Mouse (Mus musculus) natural killer cell, adult 2 months (primary cell): Measurements from ENCODE around the gene Iqgap3.

ENCODE experiments used
- DNase-seq, 2 experiments: peaks; one replicate each; pipeline ENCODE4 v3.0.0; 2022; ENCODE audit warnings: low spot score in 2 of 2

The Iqgap3 gene

GRCm38 (mm10) chr3:88081345-88082223 is at the start of gene Iqgap3:
Iqgap3 (plus strand) TSS chr3:88081971.
- DNase-seq, result peak; percentile 46 to 70

DNA sequence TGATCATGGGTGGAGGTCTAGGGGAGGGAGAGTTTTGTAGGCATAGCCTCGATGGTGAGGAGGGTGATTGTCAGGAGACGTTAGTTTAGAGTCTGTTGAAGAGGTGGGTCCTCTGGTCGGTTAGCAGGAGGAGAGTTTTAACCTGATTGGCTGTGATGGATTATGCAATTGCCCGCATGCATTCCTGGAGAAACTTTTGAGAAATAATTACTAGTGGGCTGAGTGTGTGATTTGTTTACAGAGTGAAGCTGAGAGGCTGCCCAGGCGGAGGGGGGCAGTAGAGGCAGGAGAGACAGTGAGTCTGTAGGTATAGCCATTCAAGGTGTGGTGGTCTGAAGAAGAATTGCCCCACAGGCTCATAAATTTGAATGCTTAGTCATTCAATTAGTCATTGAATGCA is 48.3 kb upstream of the Iqgap3 start:
- DNase-seq, result no peak

GRCm38 (mm10) chr3:88035561-88036293 is 46.0 kb upstream of the Iqgap3 start:
- no peak for DNase-seq

GRCm38 (mm10) chr3:88042661-88043421 is 38.9 kb upstream of the Iqgap3 start, which contains the start of gene Gpatch4:
Gpatch4 (plus strand) TSS chr3:88043108.
- DNase-seq, result peak; percentile 80 to 86

GRCm38 (mm10) chr3:88049532-88049931 is 32.2 kb upstream of the Iqgap3 start:
- no peak for DNase-seq

GRCm38 (mm10) chr3:88057030-88057429 is 24.7 kb upstream of the Iqgap3 start:
- no peak for DNase-seq

DNA sequence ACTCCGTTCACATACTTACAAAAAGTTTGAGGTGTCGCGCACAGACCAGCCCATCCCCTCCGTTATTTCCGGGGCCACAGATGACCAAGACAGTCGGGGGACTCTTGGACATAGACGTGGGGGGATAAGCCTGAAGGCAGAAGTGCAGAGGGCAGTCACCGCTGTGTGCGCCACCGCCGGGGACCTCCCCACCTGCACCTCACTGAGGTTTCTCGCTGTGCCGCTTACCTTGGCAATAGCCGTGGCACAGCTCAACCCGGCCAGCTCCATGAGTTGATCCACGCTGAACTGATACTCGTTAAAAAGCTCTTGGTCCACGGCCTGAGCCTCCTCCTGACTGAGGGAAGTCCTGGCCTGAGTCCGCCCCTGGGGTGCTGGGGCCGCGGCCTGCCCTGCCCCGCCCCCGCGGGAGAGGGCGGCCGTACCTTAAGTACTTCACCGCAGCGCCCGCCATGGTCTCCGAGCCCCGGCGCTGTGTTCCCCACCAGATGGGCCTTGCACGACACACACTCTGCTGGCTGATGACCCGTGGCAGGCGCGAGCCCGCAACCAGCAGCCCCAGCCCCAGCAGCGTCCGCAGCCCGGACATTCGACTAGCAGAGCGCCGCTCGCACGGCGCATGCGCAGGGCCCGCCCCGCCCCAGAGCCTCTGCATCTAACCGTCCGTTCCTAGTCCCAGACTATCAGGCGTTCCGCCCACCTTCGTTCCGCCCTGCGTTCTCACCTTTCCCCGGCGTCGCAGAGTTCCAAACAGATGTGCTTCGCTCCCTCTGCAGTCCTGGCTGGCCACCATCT is 23.7 kb upstream of the Iqgap3 start, which contains the start of gene Naxe:
Gene Naxe (minus strand): TSS at position 594 of the 795 bp plus-strand sequence.
- DNase-seq, result peak; percentile 80 to 83

DNA sequence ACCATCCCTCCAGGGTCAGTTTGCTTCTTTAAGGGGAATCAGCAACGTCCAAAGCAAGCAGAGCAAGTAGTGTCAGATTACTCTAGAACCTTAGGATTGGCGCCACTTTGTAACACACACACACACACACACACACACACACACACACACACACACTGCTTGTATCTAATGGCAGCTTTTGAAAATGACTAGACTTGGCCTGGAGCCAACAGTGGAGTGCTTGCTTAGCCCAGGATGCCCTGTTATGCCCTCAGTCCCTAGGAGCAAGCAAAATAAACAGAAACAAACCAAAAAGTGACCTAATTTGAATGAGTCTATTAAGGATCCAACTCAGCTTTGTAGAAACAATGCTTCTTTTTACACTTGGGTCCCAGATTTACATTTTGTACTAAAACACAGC is 13.4 kb upstream of the Iqgap3 start:
- no peak for DNase-seq

DNA sequence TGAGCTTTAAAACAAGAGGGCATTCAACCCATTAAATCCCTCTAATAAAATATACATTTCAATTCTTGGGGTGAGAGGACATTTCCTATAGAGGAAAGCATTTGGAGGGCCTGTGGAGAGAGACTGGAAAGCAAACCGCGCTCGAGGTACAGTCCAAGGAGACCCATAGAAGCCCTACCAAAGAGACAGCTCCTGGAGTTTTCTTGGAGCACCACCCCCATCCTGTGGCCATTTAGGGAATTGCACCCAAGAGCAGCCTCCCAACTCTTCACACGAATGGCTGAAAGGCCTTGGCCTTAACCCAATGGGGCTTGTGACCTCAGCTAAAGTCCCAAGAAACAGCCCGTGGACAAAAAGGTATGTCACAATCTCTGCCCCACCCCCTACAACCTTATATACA is 10.0 kb upstream of the Iqgap3 start:
- DNase-seq, result peak; percentile 71 to 82

- DNase-seq, result no peak
Measured at GRCm38 (mm10) chr3:88073631-88074030, 8.1 kb upstream of the Iqgap3 start.

DNA sequence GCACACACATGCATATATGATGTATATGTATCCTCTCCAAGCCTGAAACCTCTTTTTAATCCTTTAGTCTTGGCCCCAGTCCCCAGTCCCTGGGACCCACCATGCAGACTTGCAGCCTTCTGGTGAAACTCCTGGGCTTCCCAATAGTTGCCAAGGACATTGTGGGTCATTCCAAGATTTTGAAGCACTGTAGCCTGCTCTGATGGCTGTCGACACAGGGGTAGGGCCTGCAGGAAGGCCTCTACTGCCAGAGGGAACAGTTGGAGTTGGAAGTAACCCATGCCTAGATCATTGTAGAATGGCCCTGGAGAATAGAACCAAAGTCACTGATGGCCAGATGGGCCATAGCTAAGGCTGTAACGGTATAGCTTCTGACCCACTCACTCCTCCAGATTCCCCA is 7.4 kb upstream of the Iqgap3 start:
- no peak for DNase-seq

DNA sequence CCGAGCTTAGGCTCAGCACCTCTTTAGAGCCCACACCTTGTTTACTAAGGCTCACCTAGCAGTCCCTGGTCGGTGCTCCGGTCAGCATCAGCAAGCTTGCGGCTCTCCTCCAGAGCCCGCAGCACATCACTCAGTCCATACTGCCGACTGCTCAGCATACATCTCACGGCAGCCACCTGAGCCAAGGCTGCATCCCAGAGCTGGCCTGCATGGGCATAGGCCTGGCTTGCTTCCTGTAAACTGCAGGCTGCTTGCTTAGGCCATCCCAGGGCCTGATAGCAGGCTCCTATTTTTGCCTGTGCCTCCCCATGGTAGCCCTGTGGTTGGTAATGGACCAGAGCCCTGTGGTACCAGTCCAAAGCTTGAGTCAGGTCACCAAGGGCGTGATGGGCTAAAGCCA is 7.0 kb upstream of the Iqgap3 start:
- DNase-seq, result no peak

- no peak for DNase-seq
Measured at GRCm38 (mm10) chr3:88077441-88077840, 4.3 kb upstream of the Iqgap3 start.

DNA sequence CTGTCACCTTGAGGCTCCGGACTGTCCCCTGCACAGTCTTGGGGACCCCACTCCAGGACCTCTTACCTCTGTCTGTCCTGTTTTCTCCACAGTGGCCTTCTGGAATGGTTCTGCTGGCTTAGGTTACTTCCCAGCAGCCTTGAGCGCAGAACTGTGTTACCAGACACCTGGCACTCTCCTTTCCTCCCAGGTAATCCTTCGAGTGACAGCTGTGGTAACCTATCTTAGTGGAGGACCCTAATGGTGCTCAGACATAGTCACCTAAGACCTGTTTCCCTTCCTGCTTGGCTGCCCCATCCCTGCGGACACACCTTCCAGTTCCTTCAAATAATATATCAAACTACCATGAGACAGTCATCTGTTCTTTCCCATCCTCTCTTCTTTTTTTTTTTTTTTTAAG is 3.6 kb upstream of the Iqgap3 start, which contains the start of gene Ttc24:
Gene Ttc24 (minus strand): TSS at position 101 of the 400 bp plus-strand sequence.
- DNase-seq, result no peak

- no peak for DNase-seq
Measured at GRCm38 (mm10) chr3:88082224-88082618, 450 bp downstream of the Iqgap3 start.

DNA sequence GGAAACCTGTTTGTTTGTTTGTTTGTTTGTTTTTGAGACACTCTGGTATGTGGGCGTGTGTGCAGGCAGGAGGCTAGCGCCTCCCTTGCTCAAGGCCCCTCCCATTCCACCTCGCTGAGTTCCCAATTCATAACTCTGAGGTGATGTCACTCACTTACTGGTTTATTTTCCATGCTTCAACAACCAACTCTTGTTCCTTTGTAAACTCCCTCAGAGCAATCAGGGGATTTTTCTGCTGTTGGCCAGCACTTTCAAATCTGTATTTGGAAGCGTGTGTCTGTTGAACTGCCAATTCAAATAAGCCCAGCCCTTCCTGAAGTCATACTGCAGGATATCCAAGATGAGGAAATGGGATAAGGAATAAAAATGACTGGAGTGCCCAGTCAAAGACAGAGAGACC is 892 bp downstream of the Iqgap3 start:
- DNase-seq, result peak in 1 of 2 experiments; percentile 18

GRCm38 (mm10) chr3:88084001-88084400 is 2.2 kb downstream of the Iqgap3 start:
- no peak for DNase-seq

GRCm38 (mm10) chr3:88085459-88085858 is 3.7 kb downstream of the Iqgap3 start:
- DNase-seq, result no peak

DNA sequence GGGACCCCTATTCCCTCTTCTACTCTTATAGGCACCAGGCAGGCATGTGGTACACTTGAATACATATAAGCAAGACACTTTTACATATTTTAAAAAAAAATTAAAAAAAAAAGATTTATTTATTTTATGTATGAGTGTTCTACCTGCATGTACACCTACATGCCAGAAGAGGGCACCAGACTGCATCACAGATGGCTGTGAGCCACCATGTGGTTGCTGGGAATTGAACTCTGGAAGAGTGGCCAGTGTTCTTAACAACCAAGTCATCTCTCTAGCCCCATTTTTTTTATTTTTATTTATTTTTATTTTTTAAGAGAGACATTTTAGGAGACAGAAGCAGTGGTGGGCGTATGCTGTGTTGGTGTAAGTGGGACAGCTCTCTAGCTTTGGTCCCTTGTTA is 5.9 kb downstream of the Iqgap3 start:
- DNase-seq, result peak; percentile 27 to 46

- no peak for DNase-seq
Measured at GRCm38 (mm10) chr3:88090106-88090505, 8.3 kb downstream of the Iqgap3 start.

GRCm38 (mm10) chr3:88090616-88091015 is 8.8 kb downstream of the Iqgap3 start:
- no peak for DNase-seq
